Mouse (Mus musculus): ENCODE data around the gene Calhm2. TPM values are rescaled to one million over a fixed set of nuclear protein-coding genes. Genes with fewer than 3 reads are reported as not detected.

Gene Calhm2
- total RNA-seq (2012; rRNA removed) = 3.2 and 5.5 TPM in 2 replicates

DNA sequence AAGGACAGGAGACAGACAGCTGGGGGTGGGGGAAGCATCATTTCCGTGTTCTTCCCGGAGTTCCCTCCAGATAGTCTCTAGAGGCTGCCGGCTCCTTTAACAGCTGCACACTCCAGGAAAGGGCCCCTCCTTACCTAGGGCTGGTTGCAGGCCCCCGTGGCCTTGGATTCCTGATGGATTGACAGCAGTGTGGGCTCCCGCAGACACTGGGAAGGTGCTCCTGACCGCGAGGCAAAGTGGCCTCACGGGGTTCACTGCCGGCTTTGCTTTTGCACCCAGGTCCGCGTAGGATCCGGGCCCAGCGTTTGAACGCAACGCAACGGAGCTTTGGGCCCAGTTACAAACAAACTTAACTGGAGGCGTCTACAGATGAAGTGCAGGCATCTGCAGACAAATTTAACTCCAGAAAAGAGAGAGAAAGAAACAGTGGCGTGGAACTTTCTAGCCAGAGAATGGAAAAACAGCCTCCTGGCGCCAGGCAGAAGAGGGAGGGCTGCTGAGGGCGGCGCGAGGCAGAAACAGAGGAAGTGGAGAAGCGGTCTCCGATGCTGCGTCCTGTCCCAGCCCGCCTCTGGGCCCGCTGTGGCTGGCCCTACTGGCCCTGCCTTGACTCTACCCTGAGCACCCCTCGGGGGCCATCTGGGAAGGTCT is at the start of gene Calhm2:
Gene Calhm2, minus strand, starts transcription at position 524 of the 651 bp plus-strand sequence.
- Histone ChIP-seq H3K9me3 (ENCODE audit: control insufficient read depth, insufficient read depth, low read depth, low read length) (no peaks in the 10 kb centered on the region), H3K36me3 (ENCODE audit: control insufficient read depth, insufficient read depth, low read length, poor library complexity, severe bottlenecking) (peaks cover under 1% of the 10 kb centered on the region; the same call in 1 of the 2 replicates), H3K27ac (ENCODE audit: insufficient read depth, low read depth, low read length, poor library complexity, severe bottlenecking) (no peak within 1 kb of the TSS), H3K9ac (ENCODE audit: insufficient read depth, low read depth, low read length, poor library complexity, severe bottlenecking) (peak within 1 kb of the TSS; percentile 68), H3K4me1 (ENCODE audit: control insufficient read depth in 2 of 2, insufficient read depth in 2 of 2, low read length in 2 of 2, poor library complexity in 1 of 2) (peaks cover 10 to 32% of the 10 kb centered on the region in 2 experiments), H3K4me3 (ENCODE audit: insufficient read depth in 1 of 2, low read depth in 1 of 2, low read length in 2 of 2, poor library complexity in 1 of 2, severe bottlenecking in 1 of 2) (peak within 1 kb of the TSS; percentile 54 to 55)
- in situ Hi-C loops (cut with MboI; ENCODE audit: low sequenced_read_pairs in 2 of 2, unreplicated experiment in 2 of 2) = no loop called here
- TF ChIP-seq HCFC1 (IDR thresholded peaks at IDR 0.05; ENCODE audit: borderline replicate concordance, insufficient read depth, low read length) (no peak), ZNF384 (IDR thresholded peaks at IDR 0.05; ENCODE audit: low read depth, low read length) (no peak), MAFK (IDR thresholded peaks at IDR 0.05; ENCODE audit: insufficient read depth, low read depth, low read length) (no peak)
- DNase-seq (ENCODE audit: low read depth, low spot score) = no peak

DNA sequence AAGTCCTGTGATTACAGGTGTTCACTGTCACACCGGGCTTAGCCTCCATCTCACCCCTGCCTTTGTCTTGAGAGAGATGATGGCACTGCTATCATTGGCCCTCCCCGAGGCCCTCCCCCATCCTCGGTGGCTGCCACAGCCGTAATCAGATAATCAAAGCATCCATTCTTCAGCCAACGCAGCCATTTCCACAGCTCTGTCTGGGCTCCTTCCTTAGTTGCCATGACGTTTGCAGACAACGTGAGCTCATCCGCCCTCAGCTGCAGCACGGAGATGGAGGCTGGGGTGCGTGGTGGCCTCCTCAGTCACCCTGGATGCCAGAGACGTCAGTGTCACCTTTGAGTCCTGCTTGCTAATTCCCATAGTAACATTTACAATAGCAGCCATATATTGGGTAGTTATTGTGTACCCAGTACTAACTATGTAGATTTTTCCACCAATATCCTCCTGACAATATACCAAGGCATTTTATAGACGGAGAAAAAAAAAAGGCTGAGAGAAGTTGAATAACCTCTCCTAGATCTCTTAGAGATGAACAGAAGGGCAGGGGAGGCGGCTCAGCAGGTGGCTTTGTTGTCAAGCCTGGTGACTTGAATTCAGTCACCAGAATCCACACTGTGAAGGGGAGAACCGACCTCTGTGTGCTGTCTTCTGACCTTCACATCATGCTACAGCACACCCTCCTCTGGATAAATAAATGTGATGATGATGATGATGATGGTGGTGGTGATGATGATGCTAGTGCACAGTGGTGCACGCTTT is 48.6 kb upstream of the Calhm2 start:
- Histone ChIP-seq H3K4me1 (ENCODE audit: control insufficient read depth in 2 of 2, insufficient read depth in 2 of 2, low read length in 2 of 2, poor library complexity in 1 of 2) (peaks cover 9 to 25% of the 10 kb centered on the region in 2 experiments), H3K27ac (ENCODE audit: insufficient read depth, low read depth, low read length, poor library complexity, severe bottlenecking) (no peak overlapping the region), H3K36me3 (ENCODE audit: control insufficient read depth, insufficient read depth, low read length, poor library complexity, severe bottlenecking) (no peaks in the 10 kb centered on the region), H3K4me3 (ENCODE audit: insufficient read depth in 1 of 2, low read depth in 1 of 2, low read length in 2 of 2, poor library complexity in 1 of 2, severe bottlenecking in 1 of 2) (no peak overlapping the region), H3K9ac (ENCODE audit: insufficient read depth, low read depth, low read length, poor library complexity, severe bottlenecking) (no peak overlapping the region), H3K9me3 (ENCODE audit: control insufficient read depth, insufficient read depth, low read depth, low read length) (no peaks in the 10 kb centered on the region)
- in situ Hi-C loops (cut with MboI; ENCODE audit: low sequenced_read_pairs in 2 of 2, unreplicated experiment in 2 of 2) = no loop called here
- DNase-seq (ENCODE audit: low read depth, low spot score) = no peak
- no peak for TF ChIP-seq CHD2 (IDR thresholded peaks at IDR 0.05; ENCODE audit: low read depth, low read length)

DNA sequence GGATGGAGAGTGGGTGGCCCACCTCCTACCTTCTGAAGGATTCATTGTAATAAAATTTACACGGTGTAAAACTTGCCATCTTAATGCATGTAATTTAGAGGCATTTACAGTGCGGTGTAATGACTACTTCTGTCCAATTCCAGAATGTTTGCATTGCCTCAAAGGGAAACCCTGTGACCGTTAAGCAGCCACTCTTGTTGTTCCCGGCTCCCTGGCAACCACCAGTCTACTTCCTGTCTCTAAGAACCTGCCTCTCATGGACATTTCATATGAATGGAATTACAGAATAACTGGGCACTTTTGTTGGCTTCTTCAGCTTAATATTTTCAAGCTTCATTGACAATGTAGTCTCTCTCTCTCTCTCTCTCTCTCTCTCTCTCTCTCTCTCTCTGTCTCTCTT is 46.6 kb upstream of the Calhm2 start:
- TF ChIP-seq MAFK (IDR thresholded peaks at IDR 0.05; ENCODE audit: insufficient read depth, low read depth, low read length) = no peak
- no peak for TF ChIP-seq ZC3H11A (IDR thresholded peaks at IDR 0.05; ENCODE audit: borderline replicate concordance, low read depth, low read length)
- no peak for TF ChIP-seq CHD2 (IDR thresholded peaks at IDR 0.05; ENCODE audit: low read depth, low read length)
- no peak for TF ChIP-seq HCFC1 (IDR thresholded peaks at IDR 0.05; ENCODE audit: borderline replicate concordance, insufficient read depth, low read length)
- no peak for TF ChIP-seq ZNF384 (IDR thresholded peaks at IDR 0.05; ENCODE audit: low read depth, low read length)
- in situ Hi-C loops (cut with MboI; ENCODE audit: low sequenced_read_pairs in 2 of 2, unreplicated experiment in 2 of 2) = no loop called here
- H3K27ac ChIP-seq (ENCODE audit: insufficient read depth, low read depth, low read length, poor library complexity, severe bottlenecking) = no peak overlapping the region
- no peaks in the 10 kb centered on the region for H3K36me3 ChIP-seq (ENCODE audit: control insufficient read depth, insufficient read depth, low read length, poor library complexity, severe bottlenecking)
- H3K9ac ChIP-seq (ENCODE audit: insufficient read depth, low read depth, low read length, poor library complexity, severe bottlenecking) = no peak overlapping the region
- no peaks in the 10 kb centered on the region for H3K9me3 ChIP-seq (ENCODE audit: control insufficient read depth, insufficient read depth, low read depth, low read length)
- H3K4me1 ChIP-seq (ENCODE audit: control insufficient read depth in 2 of 2, insufficient read depth in 2 of 2, low read length in 2 of 2, poor library complexity in 1 of 2) = peaks cover 6 to 20% of the 10 kb centered on the region in 2 experiments
- DNase-seq (ENCODE audit: low read depth, low spot score) = no peak
- H3K4me3 ChIP-seq (ENCODE audit: insufficient read depth in 1 of 2, low read depth in 1 of 2, low read length in 2 of 2, poor library complexity in 1 of 2, severe bottlenecking in 1 of 2) = no peak overlapping the region

DNA sequence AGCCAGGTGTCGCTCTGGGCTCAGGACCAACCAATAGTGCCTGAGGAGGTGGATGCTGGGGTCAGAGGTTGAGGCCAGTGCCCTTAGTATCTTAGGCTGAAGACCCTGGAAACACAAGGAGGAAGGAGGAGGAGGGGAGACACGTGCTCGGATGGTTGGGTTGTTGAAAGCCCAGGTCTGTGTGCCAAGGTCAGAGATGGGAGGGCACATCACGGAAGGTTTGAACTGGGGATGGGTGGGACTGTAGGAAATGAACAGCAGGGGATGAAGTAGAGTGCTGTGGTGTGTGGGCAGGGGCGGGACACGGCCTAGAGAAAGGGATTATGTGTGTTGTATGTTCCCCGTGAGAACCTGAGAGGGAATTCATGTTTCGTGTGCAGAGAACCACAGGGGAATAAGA is 46.1 kb upstream of the Calhm2 start:
- Histone ChIP-seq H3K4me1 (ENCODE audit: control insufficient read depth in 2 of 2, insufficient read depth in 2 of 2, low read length in 2 of 2, poor library complexity in 1 of 2) (peaks cover 6 to 20% of the 10 kb centered on the region in 2 experiments), H3K4me3 (ENCODE audit: insufficient read depth in 1 of 2, low read depth in 1 of 2, low read length in 2 of 2, poor library complexity in 1 of 2, severe bottlenecking in 1 of 2) (no peak overlapping the region), H3K9me3 (ENCODE audit: control insufficient read depth, insufficient read depth, low read depth, low read length) (no peaks in the 10 kb centered on the region), H3K36me3 (ENCODE audit: control insufficient read depth, insufficient read depth, low read length, poor library complexity, severe bottlenecking) (no peaks in the 10 kb centered on the region), H3K9ac (ENCODE audit: insufficient read depth, low read depth, low read length, poor library complexity, severe bottlenecking) (no peak overlapping the region), H3K27ac (ENCODE audit: insufficient read depth, low read depth, low read length, poor library complexity, severe bottlenecking) (no peak overlapping the region)
- TF ChIP-seq ZC3H11A (IDR thresholded peaks at IDR 0.05; ENCODE audit: borderline replicate concordance, low read depth, low read length) = no peak
- no peak for TF ChIP-seq CHD2 (IDR thresholded peaks at IDR 0.05; ENCODE audit: low read depth, low read length)
- TF ChIP-seq MAFK (IDR thresholded peaks at IDR 0.05; ENCODE audit: insufficient read depth, low read depth, low read length) = no peak
- no peak for TF ChIP-seq HCFC1 (IDR thresholded peaks at IDR 0.05; ENCODE audit: borderline replicate concordance, insufficient read depth, low read length)
- in situ Hi-C loops (cut with MboI; ENCODE audit: low sequenced_read_pairs in 2 of 2, unreplicated experiment in 2 of 2) = no loop called here
- no peak for DNase-seq (ENCODE audit: low read depth, low spot score)
